Mouse (Mus musculus) C2C12 (cell line): Measurements from ENCODE around the gene Rnf220.

Experiments used
- CTCF ChIP-seq: IDR thresholded peaks from one replicate; pipeline ENCODE4 v1.5.1; 2011; ENCODE audit not compliant: control insufficient read depth, insufficient read depth, insufficient read length
- MYOD1 ChIP-seq: IDR thresholded peaks from one replicate; pipeline ENCODE4 v1.6.1; 2011; ENCODE audit warnings: low read depth; ENCODE audit not compliant: control insufficient read depth, insufficient read length

- TF ChIP-seq CTCF (no peak), MYOD1 (no peak)
These were observed 104.5 kb downstream of the Rnf220 start for GRCm38 (mm10) chr4:117392391-117392790.
